Mouse (Mus musculus) ZHBTc4 (cell line): ENCODE measurements around the gene Etv4.

ENCODE experiments used
- DNase-seq: peaks from one replicate; pipeline ENCODE4 v3.0.0-alpha.2; 2011; ENCODE audit warnings: low read depth, low spot score

The Etv4 gene

GRCm38 (mm10) chr11:101719986-101720520 is 65.1 kb downstream of the Etv4 start:
- DNase-seq = peak; percentile 34
